17 mouse cellular contexts compared by ENCODE assay signal in the genomic region with DNA sequence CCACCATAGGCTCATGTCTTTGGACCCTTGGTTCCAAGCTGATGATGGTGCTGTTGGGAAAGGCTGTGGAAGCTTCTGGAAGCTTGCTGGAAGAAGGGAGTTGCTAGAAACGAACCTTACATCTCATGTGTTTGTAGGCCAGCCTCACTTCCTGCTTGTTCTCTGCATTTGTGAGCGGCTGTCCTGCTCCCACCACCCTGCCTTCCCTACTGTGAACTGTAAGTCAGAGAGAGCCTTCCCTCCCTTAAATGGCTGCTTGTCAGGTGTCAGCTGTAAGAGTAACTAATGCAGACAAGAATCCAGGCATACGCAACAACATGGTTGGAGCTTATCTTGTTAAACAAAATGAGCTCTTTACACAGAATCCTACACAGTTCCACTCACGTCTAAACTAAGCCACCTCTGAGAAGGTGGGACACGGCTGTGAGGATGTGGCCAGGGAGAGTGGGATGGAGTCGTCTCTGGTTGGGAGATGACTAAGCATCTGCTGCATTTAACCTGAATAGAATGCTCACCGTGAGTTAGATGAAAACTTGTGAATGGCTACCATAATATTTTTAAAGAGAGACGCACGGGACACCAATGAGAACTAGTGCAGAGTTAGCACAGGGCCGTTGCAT.
"Had no signal": no experiment of that assay in that cellular context is flagged by ENCODE, and none has a peak within 500 bp of the region (broad histone marks: within the 10 kb centered on the region; RNA-seq: fewer than 3 reads in every experiment).

No protein-coding gene starts in this region.

- H3K27ac ChIP-seq: midbrain, embryonic 12.5 days; neural tube, embryonic 13.5 days; neural tube, embryonic 15.5 days had no signal

- DNase-seq: lung, adult 18-20 months; lung, embryonic 14.5 days; lung, postnatal 10 days; lung, postnatal 4 days; midbrain, embryonic 14.5 days; retina, postnatal 1 day; right cerebral cortex, adult 18-20 months; right cerebral cortex, postnatal 25 days; right cerebral cortex, postnatal 4 days; spleen, adult 18-20 months; thymus, adult 18-20 months; thymus, postnatal 14 days; thymus, postnatal 36 days had no signal

- H3K4me1 ChIP-seq: midbrain, embryonic 12.5 days; neural tube, embryonic 13.5 days; neural tube, embryonic 15.5 days had no signal

- H3K4me3 ChIP-seq: midbrain, embryonic 12.5 days; myocyte; neural tube, embryonic 13.5 days; neural tube, embryonic 15.5 days had no signal
